Mouse (Mus musculus): ENCODE data around the gene Cldn12.

Gene Cldn12

DNA sequence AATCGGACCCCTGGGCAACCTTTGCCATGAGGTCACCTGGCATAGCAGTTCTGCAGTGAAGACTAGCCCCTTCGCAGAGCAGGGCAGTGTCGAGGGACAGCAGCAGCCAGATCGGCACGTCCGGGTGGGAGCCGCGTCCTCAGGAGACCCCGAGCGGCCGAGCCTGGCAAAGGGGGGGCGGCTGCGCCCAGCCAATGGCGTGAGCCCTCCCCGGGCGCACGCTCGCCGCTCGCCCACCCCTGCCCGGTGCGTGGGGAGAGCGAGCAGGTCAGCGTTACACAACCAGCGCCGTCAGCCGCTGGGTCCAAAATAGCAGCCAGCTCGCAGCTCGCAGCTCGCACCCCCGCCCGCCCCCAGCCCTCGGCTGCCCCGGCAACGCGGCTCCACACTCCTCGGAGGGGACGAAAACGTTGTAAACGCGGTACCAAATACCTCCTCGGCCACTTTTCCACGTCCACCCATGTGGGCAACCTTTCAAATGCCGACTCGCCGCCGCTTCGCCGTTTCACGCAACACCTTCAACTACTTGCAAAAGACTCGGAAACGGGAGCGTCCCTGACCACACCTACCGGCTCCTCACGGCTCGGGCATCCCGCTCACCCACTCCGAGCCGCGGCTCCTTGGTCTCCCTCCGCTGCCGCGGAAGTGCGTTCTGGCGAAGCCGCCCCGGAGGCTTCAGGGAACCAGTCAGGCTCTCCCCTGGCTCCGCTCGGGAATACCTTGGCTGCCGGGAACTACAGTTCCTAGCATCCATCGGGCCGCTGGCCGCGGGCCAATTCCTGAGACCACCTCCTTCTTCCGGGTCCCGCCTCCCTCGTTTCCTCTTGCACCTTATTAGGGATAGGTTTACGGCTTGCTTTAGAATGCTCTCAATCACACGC is at the start of gene Cldn12:
TSS of gene Cldn12 (minus strand) at position 763 of the 881 bp plus-strand sequence.
- peak; percentile 99 for DNase-seq

- DNase-seq: no peak
Observed at GRCm38 (mm10) chr5:5562435-5562834, 47.7 kb upstream of the Cldn12 start.

- no peak for DNase-seq
Observed at GRCm38 (mm10) chr5:5561041-5561706, 46.4 kb upstream of the Cldn12 start.

DNA sequence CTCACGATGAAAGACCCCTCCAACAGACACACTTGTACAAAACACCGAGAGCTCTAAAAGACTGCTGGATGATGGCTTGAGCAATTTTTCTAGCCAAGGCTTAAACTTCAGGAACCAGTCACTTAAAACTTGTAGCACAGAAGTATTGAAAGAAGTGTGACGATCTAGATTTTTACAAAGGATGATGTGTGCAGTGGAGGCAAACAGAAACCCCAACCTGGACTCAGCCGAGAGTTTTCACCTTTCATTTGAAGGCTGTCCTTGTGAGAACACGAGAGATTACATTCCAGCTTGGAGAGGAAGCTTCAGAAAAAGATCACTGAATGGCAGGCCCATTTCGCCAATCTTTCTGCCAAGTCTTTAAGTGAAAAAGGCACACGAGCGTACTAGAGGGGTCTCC is 45.0 kb upstream of the Cldn12 start:
- no peak for DNase-seq

DNA sequence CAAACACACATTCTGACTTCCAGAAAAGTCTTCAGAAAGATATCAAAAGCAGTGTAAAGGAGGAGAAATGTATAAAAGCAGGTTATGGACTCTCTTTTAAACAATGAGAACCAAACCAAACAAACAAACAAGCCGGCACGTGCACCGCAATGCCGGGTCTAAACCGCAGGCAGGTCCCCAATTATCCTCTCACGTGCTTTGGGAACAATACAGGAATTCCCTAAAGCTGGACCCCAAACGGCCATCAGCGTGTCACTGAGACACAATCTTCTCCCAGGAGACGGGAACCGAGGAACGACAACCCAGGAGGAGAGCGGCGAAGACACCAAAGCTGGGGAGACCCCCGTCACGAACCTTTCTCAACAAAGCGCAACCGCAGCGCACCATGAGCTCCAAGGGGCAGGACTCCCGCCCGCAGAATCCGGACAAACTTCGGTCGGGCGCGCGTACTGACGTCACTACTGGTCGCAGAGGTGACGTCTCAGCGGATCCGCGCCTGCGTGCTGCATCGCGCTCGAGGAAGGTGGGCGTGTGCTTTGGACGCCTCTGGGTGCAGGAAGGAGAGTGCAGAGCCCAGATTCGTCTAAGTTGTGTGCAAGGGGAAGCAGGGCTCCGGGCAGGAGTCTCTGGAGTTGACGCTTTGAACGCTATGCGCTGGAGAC is 44.5 kb upstream of the Cldn12 start, which contains the start of gene Gtpbp10:
TSS of gene Gtpbp10 (minus strand) at position 460 of the 662 bp plus-strand sequence.
- DNase-seq: peak; percentile 96

DNA sequence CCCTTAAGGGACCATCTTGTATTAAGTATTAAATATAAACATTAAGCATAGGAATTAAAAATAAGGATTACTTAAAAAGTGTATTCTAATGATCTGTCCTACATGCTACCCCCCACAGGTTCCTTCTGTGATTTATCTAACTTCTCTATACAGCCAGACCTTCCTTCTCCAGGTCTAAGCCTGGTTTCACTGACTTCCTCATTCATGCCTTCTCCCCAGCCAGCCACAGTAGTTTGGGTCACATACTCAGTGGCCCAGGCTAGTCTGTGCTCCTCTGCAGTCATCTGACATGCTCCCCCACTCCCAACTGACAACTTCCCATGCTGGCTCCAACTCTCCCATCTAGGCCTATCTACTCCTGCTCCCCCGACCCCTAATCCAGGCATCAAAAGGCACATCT is 36.4 kb upstream of the Cldn12 start:
- DNase-seq: no peak

- DNase-seq: no peak
Observed at GRCm38 (mm10) chr5:5540385-5540784, 25.6 kb upstream of the Cldn12 start.

GRCm38 (mm10) chr5:5539771-5540170 is 25.0 kb upstream of the Cldn12 start:
- no peak for DNase-seq

DNA sequence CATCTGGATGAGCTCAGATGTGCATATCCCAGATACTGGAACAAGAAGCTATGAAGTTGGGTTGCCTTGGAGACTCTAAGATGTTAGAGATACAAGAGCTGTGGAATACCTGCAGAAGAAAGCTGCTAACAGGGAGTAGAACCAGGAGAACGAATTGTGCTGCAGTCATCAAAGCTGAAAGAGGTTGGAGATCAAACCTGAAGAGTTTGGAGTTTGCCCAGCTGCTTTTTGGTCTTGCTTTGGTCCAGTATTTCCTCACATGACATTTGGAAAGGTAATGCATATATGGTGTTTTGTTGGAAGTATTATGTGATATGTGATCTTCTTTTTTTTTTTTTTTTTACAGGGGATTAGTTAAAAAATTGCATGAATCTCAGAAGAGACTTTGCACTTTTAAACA is 21.4 kb upstream of the Cldn12 start:
- no peak for DNase-seq

DNA sequence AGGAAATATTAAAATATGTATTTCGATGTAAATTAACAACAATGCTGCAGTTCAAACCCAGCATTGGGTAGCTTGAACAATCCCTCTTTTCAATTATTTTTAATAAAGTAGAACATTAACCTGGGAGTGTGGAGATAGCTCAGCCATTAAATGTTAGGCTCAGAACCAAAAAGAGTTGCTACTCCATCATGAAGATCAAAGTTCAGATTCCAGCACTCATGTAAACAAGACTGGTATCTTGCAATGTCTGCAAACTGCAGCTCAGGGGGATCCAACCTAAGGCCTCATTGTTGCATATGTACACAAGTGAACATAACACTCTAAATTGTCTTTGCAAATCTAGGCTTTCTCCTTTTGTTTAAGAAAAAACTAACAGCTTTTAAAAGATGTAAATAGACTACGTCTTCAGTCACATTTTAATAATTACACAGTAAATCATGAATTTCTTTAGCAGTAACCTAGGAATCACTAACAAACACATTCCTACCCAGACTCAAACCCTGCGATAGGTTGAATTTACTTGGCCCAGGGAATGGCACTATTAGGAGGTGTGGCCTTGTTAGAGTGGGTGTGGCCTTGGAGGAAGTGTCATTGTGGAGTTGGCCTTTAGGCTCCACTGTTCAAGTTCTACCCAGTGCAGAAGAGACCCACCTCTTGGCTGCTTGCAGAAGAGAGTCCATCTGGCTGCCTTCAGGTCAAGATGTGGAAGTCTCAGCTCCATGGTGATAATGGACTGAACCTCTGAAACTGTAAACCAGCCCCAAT is 19.1 kb upstream of the Cldn12 start:
- DNase-seq: peak; percentile 42

DNA sequence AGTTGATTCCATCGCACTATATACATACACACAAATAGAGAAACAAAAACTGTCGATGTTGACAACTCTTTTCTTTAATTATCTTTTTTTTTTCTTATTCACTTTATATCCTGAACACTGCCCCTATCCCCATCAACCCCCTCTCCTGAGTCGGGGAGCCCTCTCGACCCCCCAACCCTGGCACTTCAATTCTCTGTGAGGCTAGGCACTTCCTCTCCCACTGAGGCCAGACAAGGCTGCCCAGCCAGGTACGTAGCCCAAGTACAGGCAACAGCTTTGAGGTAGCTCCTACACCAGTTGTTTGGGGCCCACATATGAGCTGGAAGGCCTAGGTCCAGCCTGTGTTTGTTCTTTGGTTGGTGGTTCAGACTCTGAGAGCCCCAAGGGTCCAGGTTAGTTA is 653 bp upstream of the Cldn12 start:
- no peak for DNase-seq

DNA sequence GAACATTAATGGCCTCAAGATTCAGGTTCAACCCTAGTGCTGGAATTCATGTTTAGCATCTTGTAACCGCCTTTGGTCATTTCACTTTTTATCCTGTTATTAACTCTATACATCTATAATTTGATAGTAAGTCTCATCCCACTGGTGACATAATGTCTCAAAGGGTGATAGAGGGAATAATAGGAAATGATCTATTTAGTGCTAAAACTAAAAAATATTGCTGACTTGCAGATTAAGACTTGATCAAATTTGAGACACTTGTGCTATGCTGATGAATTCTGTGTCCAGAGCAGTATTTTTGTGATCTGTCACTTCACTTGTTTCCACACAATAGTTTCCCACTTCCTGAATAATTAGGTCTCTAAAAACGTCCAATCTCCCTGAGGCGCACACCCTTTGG is 3.4 kb downstream of the Cldn12 start:
- DNase-seq: no peak

GRCm38 (mm10) chr5:5510989-5511388 is 3.8 kb downstream of the Cldn12 start:
- DNase-seq: no peak

- peak; percentile 39 for DNase-seq
Observed at GRCm38 (mm10) chr5:5510304-5510887, 4.4 kb downstream of the Cldn12 start.

GRCm38 (mm10) chr5:5508231-5508630 is 6.5 kb downstream of the Cldn12 start:
- DNase-seq: no peak

DNA sequence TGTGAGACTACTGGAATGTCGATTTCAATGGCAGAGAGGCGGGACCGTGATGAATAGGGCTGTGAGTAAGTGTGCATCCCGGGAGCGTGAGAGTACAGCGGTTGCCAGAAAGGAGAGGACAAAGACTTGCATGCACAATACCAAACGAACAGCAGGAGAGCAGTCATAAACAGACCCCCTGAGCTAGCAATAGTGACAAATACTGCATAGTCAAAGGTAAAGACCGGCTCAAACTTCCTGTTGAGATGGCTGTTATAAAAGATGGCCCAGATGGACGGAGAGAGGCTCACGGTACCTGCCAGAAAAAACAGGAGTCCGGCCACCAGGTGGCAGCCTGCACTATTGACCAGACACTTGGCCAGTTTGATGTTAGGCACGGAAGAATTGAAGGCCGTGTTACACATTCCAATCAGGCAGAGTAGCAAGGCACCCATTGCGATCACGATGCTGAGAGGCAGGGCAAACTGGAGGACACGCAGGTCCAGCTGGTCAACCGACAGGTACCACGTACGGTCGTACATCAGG is 7.0 kb downstream of the Cldn12 start:
- peak; percentile 83 for DNase-seq

- DNase-seq: no peak
Observed at GRCm38 (mm10) chr5:5504456-5504855, 10.3 kb downstream of the Cldn12 start.

DNA sequence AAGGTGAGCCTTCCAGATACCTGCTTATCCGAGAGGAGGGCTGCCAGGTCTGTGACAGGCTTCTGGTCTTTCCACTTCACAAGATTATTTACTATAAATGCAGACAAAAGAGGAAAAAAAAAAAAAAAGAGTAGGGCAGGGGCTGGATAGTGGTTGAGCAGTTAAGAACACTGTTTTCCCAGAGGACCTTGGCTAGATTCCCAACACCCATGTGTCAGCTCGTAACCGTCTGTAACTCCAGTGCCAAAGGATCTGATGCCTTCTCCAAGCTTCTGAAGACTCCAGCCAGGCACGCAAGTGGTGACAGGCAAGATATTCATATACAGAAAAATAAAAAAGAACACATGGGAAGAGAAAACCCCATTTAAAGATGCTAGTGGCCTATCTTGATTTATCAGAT is 11.4 kb downstream of the Cldn12 start:
- no peak for DNase-seq

GRCm38 (mm10) chr5:5501583-5501982 is 13.2 kb downstream of the Cldn12 start:
- no peak for DNase-seq

GRCm38 (mm10) chr5:5496393-5496792 is 18.4 kb downstream of the Cldn12 start:
- DNase-seq: no peak

DNA sequence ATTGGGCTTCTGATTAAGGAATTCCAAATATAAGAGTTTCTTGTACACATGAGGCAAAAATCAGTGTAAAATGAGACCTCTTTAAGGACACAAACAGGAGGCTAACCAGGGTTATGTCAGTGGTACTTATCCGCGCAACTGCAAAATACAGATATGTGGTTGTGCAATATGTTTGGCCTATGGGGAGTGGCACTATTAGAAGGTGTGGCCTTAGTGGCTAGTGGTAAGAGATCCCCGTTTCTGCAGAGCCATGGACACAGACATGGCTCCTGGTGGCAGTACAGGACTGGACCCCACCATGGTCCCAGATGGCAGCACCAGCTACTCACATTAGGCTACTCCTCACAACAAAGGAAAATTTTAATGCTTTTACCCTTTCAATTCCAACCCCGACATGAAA is 19.7 kb downstream of the Cldn12 start:
- no peak for DNase-seq
